Mouse (Mus musculus) c-Kit-positive CD71-positive TER-119-positive erythroid progenitor cells, embryonic 14.5 days (primary cell): ENCODE data around the gene DXBay18.
"Not testable (repeated sequence)": the region's sequence is repeated elsewhere in the genome, so short reads cannot be mapped to it uniquely, and the experiment has no call there.

Source experiments
- DNase-seq: peaks from one replicate; pipeline ENCODE4 v3.0.0-alpha.2; 2013; ENCODE audit warnings: low spot score

DXBay18 gene

DNA sequence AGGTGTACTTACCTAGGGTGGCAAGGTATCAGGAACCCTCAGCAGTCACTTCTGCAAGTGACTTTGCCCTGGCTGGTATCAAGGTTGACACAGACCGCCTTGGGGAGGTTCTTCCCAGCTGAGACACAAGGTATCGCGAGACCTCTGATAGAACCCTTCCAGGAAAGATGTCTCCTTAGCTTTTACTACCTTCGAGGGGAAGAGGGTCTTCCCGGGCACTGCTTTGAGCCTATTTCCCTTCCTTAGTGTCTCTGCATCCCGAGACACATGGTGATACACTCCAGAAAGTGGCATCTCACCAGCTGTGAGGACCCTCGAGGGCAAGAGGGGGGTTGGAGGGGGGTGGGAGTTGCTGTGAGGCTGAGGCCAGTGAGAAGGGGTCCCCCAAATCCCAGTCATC lies at the start of gene DXBay18:
TSS of gene DXBay18 (minus strand) at position 101 of the 400 bp plus-strand sequence.
- DNase-seq = not testable (repeated sequence)

DNA sequence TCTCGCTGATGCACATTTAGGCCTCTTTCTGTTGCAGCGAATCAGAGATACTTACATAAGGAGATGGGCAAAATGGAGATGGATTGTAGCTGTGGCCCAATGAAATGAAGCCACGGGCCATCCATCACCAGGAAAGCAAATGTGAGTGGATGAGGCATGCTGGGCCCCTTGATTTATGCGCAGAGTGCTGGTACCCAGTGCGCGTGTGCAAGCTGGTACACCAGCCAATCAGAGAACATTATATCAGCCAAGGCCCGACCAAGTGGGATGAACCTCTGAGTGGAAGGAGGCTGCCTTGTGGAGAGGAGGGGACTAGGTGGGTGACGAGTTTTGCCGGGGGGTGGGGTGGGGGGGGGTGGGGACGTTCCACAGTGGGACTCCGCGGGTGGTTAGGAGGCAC lies 42.7 kb upstream of the DXBay18 start, which contains the start of gene Xlr3b:
TSS of gene Xlr3b (plus strand) at position 274 of the 400 bp plus-strand sequence.
- not testable (repeated sequence) for DNase-seq

DNA sequence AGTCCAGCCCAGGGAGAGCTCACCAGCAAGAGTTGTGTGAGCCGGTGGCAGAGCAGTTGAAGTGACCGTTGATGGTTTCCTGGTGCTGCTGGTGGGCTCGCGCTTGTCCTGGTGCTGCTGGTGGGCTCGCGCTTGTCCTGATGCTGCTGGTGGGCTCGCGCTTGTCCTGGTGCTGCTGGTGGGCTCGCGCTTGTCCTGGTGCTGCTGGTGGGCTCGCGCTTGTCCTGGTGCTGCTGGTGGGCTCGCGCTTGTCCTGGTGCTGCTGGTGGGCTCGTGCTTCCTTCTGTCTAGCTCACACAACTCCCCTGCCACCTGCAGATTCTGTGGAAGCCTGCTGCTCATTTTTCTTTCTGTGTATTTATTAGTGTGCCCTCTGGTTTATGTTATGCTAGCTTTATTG lies 27.6 kb upstream of the DXBay18 start, which contains the start of gene Spin2d:
TSS of gene Spin2d (minus strand) at position 101 of the 400 bp plus-strand sequence.
- DNase-seq = not testable (repeated sequence)

DNA sequence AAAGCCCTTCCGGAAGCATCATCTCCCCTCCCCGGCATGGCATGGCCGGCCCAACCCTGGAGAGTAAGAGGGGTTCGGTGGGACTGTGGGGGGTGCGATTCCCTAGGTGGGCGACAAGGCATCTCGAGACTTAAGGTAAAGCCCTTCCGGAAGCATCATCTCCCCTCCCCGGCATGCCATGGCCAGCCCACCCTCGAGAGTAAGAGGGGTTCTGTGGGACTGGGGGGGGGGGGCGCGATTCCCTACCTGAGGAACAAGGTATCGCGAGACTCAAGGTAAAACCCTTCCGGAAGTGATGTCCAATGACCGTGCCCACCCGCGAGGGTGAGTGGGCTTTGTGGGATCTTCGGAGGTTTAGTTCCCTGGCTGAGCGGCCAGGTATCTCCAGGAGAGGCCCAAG lies 754 bp downstream of the DXBay18 start, which contains the start of gene Xlr5b:
TSS of gene Xlr5b (plus strand) at position 301 of the 400 bp plus-strand sequence.
- DNase-seq = not testable (repeated sequence)

DNA sequence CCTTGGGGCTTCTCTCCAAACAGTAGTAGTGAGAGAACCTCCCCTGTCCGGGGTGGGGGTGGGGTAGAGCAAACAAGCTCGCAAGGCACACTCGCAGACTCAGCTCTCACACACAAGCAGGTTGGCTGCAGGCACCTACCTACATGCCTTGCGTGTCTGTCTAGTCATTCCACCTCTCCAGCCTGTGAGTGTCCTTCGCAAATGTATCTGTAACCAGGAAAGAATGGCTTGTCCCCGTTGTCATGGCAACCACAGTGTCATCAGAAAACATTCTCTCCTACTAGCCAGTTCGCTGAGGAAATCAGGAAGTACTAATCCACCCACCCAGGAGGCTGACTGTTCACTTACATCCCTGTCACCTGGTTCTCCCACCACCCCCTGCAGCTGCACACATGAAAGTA lies 6.0 kb downstream of the DXBay18 start:
- not testable (repeated sequence) for DNase-seq

DNA sequence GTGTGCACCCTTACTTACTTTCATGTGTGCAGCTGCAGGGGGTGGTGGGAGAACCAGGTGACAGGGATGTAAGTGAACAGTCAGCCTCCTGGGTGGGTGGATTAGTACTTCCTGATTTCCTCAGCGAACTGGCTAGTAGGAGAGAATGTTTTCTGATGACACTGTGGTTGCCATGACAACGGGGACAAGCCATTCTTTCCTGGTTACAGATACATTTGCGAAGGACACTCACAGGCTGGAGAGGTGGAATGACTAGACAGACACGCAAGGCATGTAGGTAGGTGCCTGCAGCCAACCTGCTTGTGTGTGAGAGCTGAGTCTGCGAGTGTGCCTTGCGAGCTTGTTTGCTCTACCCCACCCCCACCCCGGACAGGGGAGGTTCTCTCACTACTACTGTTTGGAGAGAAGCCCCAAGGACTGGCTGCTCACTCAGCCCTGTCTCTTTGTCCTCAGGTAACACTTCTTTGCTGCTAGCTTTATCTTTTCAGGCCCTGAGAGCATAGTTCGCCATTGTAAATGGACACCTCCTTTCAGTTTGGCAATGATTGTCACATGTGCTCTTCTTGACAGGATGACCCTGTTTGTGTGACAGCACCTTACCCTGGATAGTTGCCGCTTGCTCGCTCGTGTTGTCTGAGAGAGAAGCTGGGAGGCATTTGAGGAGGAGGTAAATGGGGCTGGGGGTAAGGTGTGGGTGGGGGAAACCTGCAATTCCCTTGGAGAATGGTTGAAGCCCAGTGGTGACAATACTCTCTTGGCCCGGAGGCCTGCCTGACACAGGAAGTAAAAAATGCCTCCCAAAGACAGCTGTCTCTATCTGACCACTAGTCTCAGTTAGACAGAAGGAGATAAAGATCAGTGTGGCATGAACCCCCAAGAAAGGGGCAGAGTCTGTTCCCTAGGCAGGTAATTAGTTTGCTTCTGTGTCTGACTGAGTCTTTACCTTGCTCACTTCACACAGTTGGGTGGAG lies 26.1 kb downstream of the DXBay18 start:
- DNase-seq = not testable (repeated sequence)

DNA sequence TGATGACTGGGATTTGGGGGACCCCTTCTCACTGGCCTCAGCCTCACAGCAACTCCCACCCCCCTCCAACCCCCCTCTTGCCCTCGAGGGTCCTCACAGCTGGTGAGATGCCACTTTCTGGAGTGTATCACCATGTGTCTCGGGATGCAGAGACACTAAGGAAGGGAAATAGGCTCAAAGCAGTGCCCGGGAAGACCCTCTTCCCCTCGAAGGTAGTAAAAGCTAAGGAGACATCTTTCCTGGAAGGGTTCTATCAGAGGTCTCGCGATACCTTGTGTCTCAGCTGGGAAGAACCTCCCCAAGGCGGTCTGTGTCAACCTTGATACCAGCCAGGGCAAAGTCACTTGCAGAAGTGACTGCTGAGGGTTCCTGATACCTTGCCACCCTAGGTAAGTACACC lies 32.5 kb downstream of the DXBay18 start, which contains the start of gene Gm14685:
TSS of gene Gm14685 (plus strand) at position 301 of the 400 bp plus-strand sequence.
- DNase-seq = not testable (repeated sequence)

DNA sequence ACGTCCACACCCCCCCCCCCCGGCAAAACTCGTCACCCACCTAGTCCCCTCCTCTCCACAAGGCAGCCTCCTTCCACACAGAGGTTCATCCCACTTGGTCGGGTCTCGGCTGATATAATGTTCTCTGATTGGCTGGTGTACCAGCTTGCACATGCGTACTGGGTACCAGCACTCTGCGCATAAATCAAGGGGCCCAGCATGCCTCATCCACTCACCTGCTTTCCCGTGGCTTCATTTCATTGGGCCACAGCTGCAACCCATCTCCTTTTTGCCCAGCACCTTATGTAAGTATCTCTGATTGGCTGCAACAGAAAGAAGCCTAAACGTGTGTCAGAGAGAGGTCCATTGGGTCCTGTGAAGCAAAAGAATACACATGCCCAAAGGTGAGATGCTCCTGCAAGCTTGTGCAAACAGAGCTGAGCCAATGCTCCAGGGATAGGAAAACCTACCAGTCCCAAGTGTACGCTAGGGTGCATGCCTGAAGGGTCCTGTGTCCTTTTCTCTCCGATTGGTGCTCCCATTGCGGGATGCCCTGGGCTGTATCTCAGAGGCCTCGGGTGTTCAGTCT lies 52.2 kb downstream of the DXBay18 start, which contains the start of gene Xlr3a:
TSS of gene Xlr3a (minus strand) at position 155 of the 568 bp plus-strand sequence.
- not testable (repeated sequence) for DNase-seq
